Mouse (Mus musculus): ENCODE measurements around the gene Vstm2a. TPM values are rescaled to one million over a fixed set of nuclear protein-coding genes. Genes with fewer than 3 reads are reported as not detected.
A peak's percentile ranks its signal among the peaks of the same experiment; 100 is the strongest.

Vstm2a gene
- polyA plus RNA-seq, 1 experiment from 2014 or later, result 94.5 TPM

GRCm38 (mm10) chr11:16403627-16404026, 146.1 kb downstream of the Vstm2a start:
- H3K9me3 ChIP-seq (ENCODE audit: control insufficient read depth, low read length), result no peaks in the 10 kb centered on the region
- ATAC-seq (ENCODE audit: low FRiP score) (no peak), DNase-seq (ENCODE audit: low spot score) (no peak)
- no peak overlapping the region for H3K9ac ChIP-seq
- no peaks in the 10 kb centered on the region for H3K4me1 ChIP-seq (replicated peaks; ENCODE audit: control insufficient read depth, insufficient read depth, low read length)
- no peak overlapping the region for H3K4me2 ChIP-seq (replicated peaks)
- H3K4me3 ChIP-seq (replicated peaks; ENCODE audit: low read length), result no peak overlapping the region
- no peaks in the 10 kb centered on the region for H3K27me3 ChIP-seq (ENCODE audit: control insufficient read depth, insufficient read depth, low read length)
- no peaks in the 10 kb centered on the region for H3K36me3 ChIP-seq (replicated peaks; ENCODE audit: control insufficient read depth, insufficient read depth)
- no peak overlapping the region for H3K27ac ChIP-seq
- 52% methylated on average over 2 of the region's 2 CpGs for WGBS

- Histone ChIP-seq H3K36me3 (replicated peaks; ENCODE audit: control insufficient read depth, insufficient read depth) (no peaks in the 10 kb centered on the region), H3K4me3 (replicated peaks; ENCODE audit: low read length) (no peak overlapping the region), H3K27me3 (ENCODE audit: control insufficient read depth, insufficient read depth, low read length) (no peaks in the 10 kb centered on the region), H3K4me2 (replicated peaks) (no peak overlapping the region), H3K9ac (no peak overlapping the region), H3K4me1 (replicated peaks; ENCODE audit: control insufficient read depth, insufficient read depth, low read length) (no peaks in the 10 kb centered on the region), H3K9me3 (ENCODE audit: control insufficient read depth, low read length) (no peaks in the 10 kb centered on the region), H3K27ac (no peak overlapping the region)
- ATAC-seq (ENCODE audit: low FRiP score) (peak; percentile 38; the same call in 1 of the 2 replicates), DNase-seq (ENCODE audit: low spot score) (no peak)
- WGBS, result 58% methylated on average over 1 of the region's 1 CpGs
Measured at GRCm38 (mm10) chr11:16411736-16412135, 154.2 kb downstream of the Vstm2a start.

GRCm38 (mm10) chr11:16412609-16413008, 155.1 kb downstream of the Vstm2a start:
- Histone ChIP-seq H3K9me3 (ENCODE audit: control insufficient read depth, low read length) (no peaks in the 10 kb centered on the region), H3K9ac (no peak overlapping the region), H3K4me1 (replicated peaks; ENCODE audit: control insufficient read depth, insufficient read depth, low read length) (no peaks in the 10 kb centered on the region), H3K4me3 (replicated peaks; ENCODE audit: low read length) (no peak overlapping the region), H3K4me2 (replicated peaks) (no peak overlapping the region), H3K36me3 (replicated peaks; ENCODE audit: control insufficient read depth, insufficient read depth) (no peaks in the 10 kb centered on the region), H3K27ac (no peak overlapping the region), H3K27me3 (ENCODE audit: control insufficient read depth, insufficient read depth, low read length) (no peaks in the 10 kb centered on the region)
- ATAC-seq (ENCODE audit: low FRiP score) (peak; percentile 90), DNase-seq (ENCODE audit: low spot score) (peak; percentile 88)
- 27% methylated on average over 4 of the region's 4 CpGs for WGBS

- no peak overlapping the region for H3K4me3 ChIP-seq (replicated peaks; ENCODE audit: low read length)
- H3K9me3 ChIP-seq (ENCODE audit: control insufficient read depth, low read length), result no peaks in the 10 kb centered on the region
- no peak overlapping the region for H3K4me2 ChIP-seq (replicated peaks)
- no peaks in the 10 kb centered on the region for H3K27me3 ChIP-seq (ENCODE audit: control insufficient read depth, insufficient read depth, low read length)
- WGBS, result 45% methylated on average over 1 of the region's 1 CpGs
- no peaks in the 10 kb centered on the region for H3K36me3 ChIP-seq (replicated peaks; ENCODE audit: control insufficient read depth, insufficient read depth)
- no peak overlapping the region for H3K9ac ChIP-seq
- peak; percentile 29 for ATAC-seq (ENCODE audit: low FRiP score)
- H3K4me1 ChIP-seq (replicated peaks; ENCODE audit: control insufficient read depth, insufficient read depth, low read length), result no peaks in the 10 kb centered on the region
- DNase-seq (ENCODE audit: low spot score), result no peak
- H3K27ac ChIP-seq, result no peak overlapping the region
Measured at GRCm38 (mm10) chr11:16413077-16413644, 155.6 kb downstream of the Vstm2a start.

GRCm38 (mm10) chr11:16439548-16440251, 182.2 kb downstream of the Vstm2a start:
- Histone ChIP-seq H3K4me3 (replicated peaks; ENCODE audit: low read length) (no peak overlapping the region), H3K27me3 (ENCODE audit: control insufficient read depth, insufficient read depth, low read length) (no peaks in the 10 kb centered on the region), H3K4me2 (replicated peaks) (no peak overlapping the region), H3K9me3 (ENCODE audit: control insufficient read depth, low read length) (no peaks in the 10 kb centered on the region), H3K9ac (no peak overlapping the region), H3K27ac (no peak overlapping the region), H3K4me1 (replicated peaks; ENCODE audit: control insufficient read depth, insufficient read depth, low read length) (no peaks in the 10 kb centered on the region), H3K36me3 (replicated peaks; ENCODE audit: control insufficient read depth, insufficient read depth) (no peaks in the 10 kb centered on the region)
- ATAC-seq (ENCODE audit: low FRiP score) (no peak), DNase-seq (ENCODE audit: low spot score) (no peak)
- 91% methylated on average over 7 of the region's 7 CpGs for WGBS
